Mouse (Mus musculus): ENCODE data around the gene Loxl3.

- TF ChIP-seq CTCF (IDR thresholded peaks at IDR 0.05; ENCODE audit: low read depth): no peak
- no peak for TF ChIP-seq EP300 (IDR thresholded peaks at IDR 0.05; ENCODE audit: low read depth)
These were observed 35.7 kb downstream of the Loxl3 start for GRCm38 (mm10) chr6:83069488-83070246.
